Mouse (Mus musculus) stomach, postnatal 0 days (tissue): Measurements from ENCODE around the gene Naif1.

Experiments used
- CTCF ChIP-seq: IDR thresholded peaks from 2 replicates; pipeline ENCODE4 v1.5.1; 2016; ENCODE audit warnings: antibody characterized with exemption, low read depth, mild to moderate bottlenecking, moderate library complexity
- EP300 ChIP-seq: optimal IDR thresholded peaks from 2 replicates; pipeline ENCODE3; 2016; ENCODE audit warnings: antibody characterized with exemption

GRCm38 (mm10) chr2:32448480-32448879 is 1.8 kb upstream of the Naif1 start:
- TF ChIP-seq CTCF (no peak), EP300 (no peak)
